Mouse (Mus musculus) liver, postnatal 0 days (tissue): ENCODE measurements at regions not wholly inside any gene's neighbourhood (a gene's known extent, or its start where the extent isn't known, plus 50 kb on each side); places are given as distances from the start of the nearest gene placed in this dataset.

Source experiments
- CTCF ChIP-seq: sonication (generic); IDR thresholded peaks from 2 replicates; pipeline ENCODE4 v1.5.1; 2016; ENCODE audit warnings: antibody characterized with exemption, low read depth
- EP300 ChIP-seq: IDR thresholded peaks from 2 replicates; pipeline ENCODE4 v1.6.1; 2016; ENCODE audit warnings: antibody characterized with exemption, low read depth, mild to moderate bottlenecking

DNA sequence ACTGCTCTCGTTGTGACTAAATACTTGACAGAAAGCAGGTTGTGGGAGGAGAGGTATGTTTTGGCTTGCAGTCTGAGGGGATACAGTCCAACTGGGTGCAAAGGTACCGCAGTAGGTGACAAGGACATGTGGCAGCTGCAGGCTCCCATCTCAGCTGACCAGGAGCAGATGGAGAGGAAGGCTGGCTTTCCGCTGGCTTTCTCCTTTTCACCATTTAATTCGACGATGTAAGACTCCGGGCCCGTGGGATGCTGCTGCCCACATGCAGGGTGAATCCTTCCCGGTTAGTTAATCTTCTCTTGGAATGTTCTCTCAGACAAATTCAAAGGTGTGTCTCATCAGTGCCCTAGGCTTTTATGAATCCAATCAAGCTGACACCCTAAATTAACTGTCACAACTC is 676.1 kb upstream of the Gm19410 start:
- no peak for TF ChIP-seq CTCF
- no peak for TF ChIP-seq EP300
